Mouse (Mus musculus): ENCODE measurements around the gene Fbll1. TPM values are rescaled to one million over a fixed set of nuclear protein-coding genes. Genes with fewer than 3 reads are reported as not detected.
A peak's percentile ranks its signal among the peaks of the same experiment; 100 is the strongest.
"Not testable (repeated sequence)": the region's sequence is repeated elsewhere in the genome, so short reads cannot be mapped to it uniquely, and the experiment has no call there.

The Fbll1 gene
- polyA plus RNA-seq (2015; fragmentation: Nextera tagmentation; extraction: Ambion mirVana) = not detected in 2 replicates

- no peak within 1 kb of the TSS for H3K9ac ChIP-seq (ENCODE audit: low read depth, low read length)
- H3K27ac ChIP-seq (ENCODE audit: low read length) = no peak within 1 kb of the TSS
- ATAC-seq (ENCODE audit: low read depth) = no peak
- H3K4me2 ChIP-seq (ENCODE audit: low read depth, low read length) = no peak within 1 kb of the TSS
- peaks cover 50% of the 10 kb centered on the region for H3K27me3 ChIP-seq (ENCODE audit: control insufficient read depth, insufficient read depth, low read depth, low read length)
- no peaks in the 10 kb centered on the region for H3K9me3 ChIP-seq (replicated peaks; ENCODE audit: control insufficient read depth, low read length)
- H3K4me3 ChIP-seq (ENCODE audit: low read depth, low read length) = no peak within 1 kb of the TSS
- no peaks in the 10 kb centered on the region for H3K36me3 ChIP-seq (ENCODE audit: control insufficient read depth, insufficient read depth)
- 17% methylated on average over 11 of the region's 11 CpGs for WGBS (ENCODE audit: insufficient replicate concordance)
- no peaks in the 10 kb centered on the region; the same call in 1 of the 2 replicates for H3K4me1 ChIP-seq (ENCODE audit: control insufficient read depth, low read depth, low read length)
Observed at GRCm38 (mm10) chr11:35798874-35799273, at the start of gene Fbll1. Gene Fbll1 (minus strand): TSS chr11:35798884.

- Histone ChIP-seq H3K4me2 (ENCODE audit: low read depth, low read length) (no peak overlapping the region), H3K36me3 (ENCODE audit: control insufficient read depth, insufficient read depth) (no peaks in the 10 kb centered on the region), H3K4me3 (ENCODE audit: low read depth, low read length) (no peak overlapping the region), H3K9me3 (replicated peaks; ENCODE audit: control insufficient read depth, low read length) (no peaks in the 10 kb centered on the region), H3K27ac (ENCODE audit: low read length) (no peak overlapping the region), H3K9ac (ENCODE audit: low read depth, low read length) (no peak overlapping the region), H3K4me1 (ENCODE audit: control insufficient read depth, low read depth, low read length) (no peaks in the 10 kb centered on the region), H3K27me3 (ENCODE audit: control insufficient read depth, insufficient read depth, low read depth, low read length) (no peaks in the 10 kb centered on the region)
- WGBS (ENCODE audit: insufficient replicate concordance) = 65% methylated on average over 9 of the region's 9 CpGs
- ATAC-seq (ENCODE audit: low read depth) = no peak
Observed at GRCm38 (mm10) chr11:35844299-35844698, 45.6 kb upstream of the Fbll1 start.

- not testable (repeated sequence) for H3K9ac ChIP-seq (ENCODE audit: low read depth, low read length); H3K4me1 ChIP-seq (ENCODE audit: control insufficient read depth, low read depth, low read length); H3K4me2 ChIP-seq (ENCODE audit: low read depth, low read length); H3K36me3 ChIP-seq (ENCODE audit: control insufficient read depth, insufficient read depth); H3K4me3 ChIP-seq (ENCODE audit: low read depth, low read length); H3K9me3 ChIP-seq (replicated peaks; ENCODE audit: control insufficient read depth, low read length); H3K27me3 ChIP-seq (ENCODE audit: control insufficient read depth, insufficient read depth, low read depth, low read length); H3K27ac ChIP-seq (ENCODE audit: low read length); ATAC-seq (ENCODE audit: low read depth)
- WGBS (ENCODE audit: insufficient replicate concordance) = 65% methylated on average over 4 of the region's 4 CpGs
Observed at GRCm38 (mm10) chr11:35842560-35842959, 43.9 kb upstream of the Fbll1 start.

- H3K36me3 ChIP-seq (ENCODE audit: control insufficient read depth, insufficient read depth) = no peaks in the 10 kb centered on the region
- no peak overlapping the region for H3K4me2 ChIP-seq (ENCODE audit: low read depth, low read length)
- no peak overlapping the region for H3K4me3 ChIP-seq (ENCODE audit: low read depth, low read length)
- no peak overlapping the region for H3K27ac ChIP-seq (ENCODE audit: low read length)
- H3K4me1 ChIP-seq (ENCODE audit: control insufficient read depth, low read depth, low read length) = peaks cover 7% of the 10 kb centered on the region
- no peak overlapping the region for H3K9ac ChIP-seq (ENCODE audit: low read depth, low read length)
- H3K9me3 ChIP-seq (replicated peaks; ENCODE audit: control insufficient read depth, low read length) = no peaks in the 10 kb centered on the region
- no peaks in the 10 kb centered on the region for H3K27me3 ChIP-seq (ENCODE audit: control insufficient read depth, insufficient read depth, low read depth, low read length)
- WGBS (ENCODE audit: insufficient replicate concordance) = 59% methylated on average over 21 of the region's 21 CpGs
- ATAC-seq (ENCODE audit: low read depth) = no peak
Observed at GRCm38 (mm10) chr11:35841738-35842325, 43.1 kb upstream of the Fbll1 start.

- not testable (repeated sequence) for H3K36me3 ChIP-seq (ENCODE audit: control insufficient read depth, insufficient read depth); H3K4me2 ChIP-seq (ENCODE audit: low read depth, low read length); H3K27ac ChIP-seq (ENCODE audit: low read length); H3K4me3 ChIP-seq (ENCODE audit: low read depth, low read length); H3K9me3 ChIP-seq (replicated peaks; ENCODE audit: control insufficient read depth, low read length); H3K27me3 ChIP-seq (ENCODE audit: control insufficient read depth, insufficient read depth, low read depth, low read length); H3K9ac ChIP-seq (ENCODE audit: low read depth, low read length); H3K4me1 ChIP-seq (ENCODE audit: control insufficient read depth, low read depth, low read length); ATAC-seq (ENCODE audit: low read depth)
- 76% methylated on average over 4 of the region's 4 CpGs for WGBS (ENCODE audit: insufficient replicate concordance)
Observed at GRCm38 (mm10) chr11:35840806-35841205, 42.1 kb upstream of the Fbll1 start.

- Histone ChIP-seq H3K27me3 (ENCODE audit: control insufficient read depth, insufficient read depth, low read depth, low read length) (no peaks in the 10 kb centered on the region), H3K9me3 (replicated peaks; ENCODE audit: control insufficient read depth, low read length) (no peaks in the 10 kb centered on the region), H3K27ac (ENCODE audit: low read length) (no peak overlapping the region), H3K36me3 (ENCODE audit: control insufficient read depth, insufficient read depth) (no peaks in the 10 kb centered on the region), H3K9ac (ENCODE audit: low read depth, low read length) (no peak overlapping the region), H3K4me1 (ENCODE audit: control insufficient read depth, low read depth, low read length) (peaks cover 7% of the 10 kb centered on the region), H3K4me2 (ENCODE audit: low read depth, low read length) (no peak overlapping the region), H3K4me3 (ENCODE audit: low read depth, low read length) (no peak overlapping the region)
- 69% methylated on average over 7 of the region's 7 CpGs for WGBS (ENCODE audit: insufficient replicate concordance)
- no peak for ATAC-seq (ENCODE audit: low read depth)
Observed at GRCm38 (mm10) chr11:35840282-35840681, 41.6 kb upstream of the Fbll1 start.

- H3K4me3 ChIP-seq (ENCODE audit: low read depth, low read length) = peak overlapping the region; percentile 53
- no peaks in the 10 kb centered on the region for H3K36me3 ChIP-seq (ENCODE audit: control insufficient read depth, insufficient read depth)
- no peak overlapping the region for H3K27ac ChIP-seq (ENCODE audit: low read length)
- peak; percentile 85 for ATAC-seq (ENCODE audit: low read depth)
- 17% methylated on average over 28 of the region's 28 CpGs for WGBS (ENCODE audit: insufficient replicate concordance)
- H3K9me3 ChIP-seq (replicated peaks; ENCODE audit: control insufficient read depth, low read length) = no peaks in the 10 kb centered on the region
- H3K27me3 ChIP-seq (ENCODE audit: control insufficient read depth, insufficient read depth, low read depth, low read length) = no peaks in the 10 kb centered on the region
- H3K9ac ChIP-seq (ENCODE audit: low read depth, low read length) = peak overlapping the region; percentile 50; the same call in 1 of the 2 replicates
- peak overlapping the region; percentile 81 for H3K4me2 ChIP-seq (ENCODE audit: low read depth, low read length)
- H3K4me1 ChIP-seq (ENCODE audit: control insufficient read depth, low read depth, low read length) = peaks cover 8% of the 10 kb centered on the region
Observed at GRCm38 (mm10) chr11:35838345-35839338, 40.0 kb upstream of the Fbll1 start.

- Histone ChIP-seq H3K4me3 (ENCODE audit: low read depth, low read length) (no peak overlapping the region), H3K27ac (ENCODE audit: low read length) (no peak overlapping the region), H3K36me3 (ENCODE audit: control insufficient read depth, insufficient read depth) (no peaks in the 10 kb centered on the region), H3K9me3 (replicated peaks; ENCODE audit: control insufficient read depth, low read length) (no peaks in the 10 kb centered on the region), H3K4me1 (ENCODE audit: control insufficient read depth, low read depth, low read length) (peaks cover 16% of the 10 kb centered on the region), H3K4me2 (ENCODE audit: low read depth, low read length) (peak overlapping the region; percentile 81), H3K9ac (ENCODE audit: low read depth, low read length) (no peak overlapping the region), H3K27me3 (ENCODE audit: control insufficient read depth, insufficient read depth, low read depth, low read length) (no peaks in the 10 kb centered on the region)
- 58% methylated on average over 5 of the region's 5 CpGs for WGBS (ENCODE audit: insufficient replicate concordance)
- no peak for ATAC-seq (ENCODE audit: low read depth)
Observed at GRCm38 (mm10) chr11:35837156-35838126, 38.8 kb upstream of the Fbll1 start.

Measured in liver, embryonic 16.5 days (tissue).